Mouse (Mus musculus) thymus, adult 2 months (tissue): ENCODE measurements around the gene 2010109A12Rik. TPM values are rescaled to one million over a fixed set of nuclear protein-coding genes. Genes with fewer than 3 reads are reported as not detected.
A peak's percentile ranks its signal among the peaks of the same experiment; 100 is the strongest.

ENCODE experiments used
- DNase-seq: peaks from one replicate; pipeline ENCODE4 v3.0.0; 2021
- H3K27ac ChIP-seq: fragments of 200-500 bp; 2 replicates; pipeline ENCODE4 v1.5.1; 2012; ENCODE audit warnings: low read length, control low read depth; ENCODE audit not compliant: control insufficient read depth, insufficient read depth
- H3K27me3 ChIP-seq: fragments of 200-500 bp; 2 replicates; pipeline ENCODE4 v1.6.1; 2012; ENCODE audit warnings: mild to moderate bottlenecking, low read length, moderate library complexity, mixed read lengths; ENCODE audit not compliant: control insufficient read depth, insufficient read depth
- H3K36me3 ChIP-seq: fragments of 200-500 bp; 2 replicates; pipeline ENCODE4 v1.6.1; 2012; ENCODE audit warnings: mild to moderate bottlenecking, low read length, moderate library complexity; ENCODE audit not compliant: control insufficient read depth, insufficient read depth
- H3K4me1 ChIP-seq: fragments of 200-500 bp; replicated peaks from 2 replicates; pipeline ENCODE4 v1.6.1; 2012; ENCODE audit warnings: low read length; ENCODE audit not compliant: control insufficient read depth, insufficient read depth
- H3K4me3 ChIP-seq: fragments of 200-500 bp; 2 replicates; pipeline ENCODE4 v1.5.1; 2012; ENCODE audit warnings: mild to moderate bottlenecking, low read length, control low read depth, moderate library complexity; ENCODE audit not compliant: control insufficient read depth, insufficient read depth
- CTCF ChIP-seq: fragments of 200-500 bp; IDR thresholded peaks from 2 replicates; pipeline ENCODE4 v1.5.1; 2012; ENCODE audit warnings: mild to moderate bottlenecking, control low read depth, low read length, moderate library complexity, borderline replicate concordance; ENCODE audit not compliant: control insufficient read depth, poor library complexity, insufficient read depth; ENCODE audit errors: extremely low read depth
- POLR2A ChIP-seq: fragments of 200-500 bp; IDR thresholded peaks from 2 replicates; pipeline ENCODE4 v1.6.1; 2012; ENCODE audit warnings: mild to moderate bottlenecking, low read length, control low read depth, moderate library complexity; ENCODE audit not compliant: control insufficient read depth, poor library complexity, insufficient read depth; ENCODE audit errors: extremely low read depth
- WGBS: fragments of 180-500 bp; shearing (Covaris S2); methylation state at CpG from one replicate; pipeline ENCODE4 v1.1.7; 2018; 5-methylcytosine and 5-hydroxymethylcytosine counted together
- polyA plus RNA-seq: library from polyadenylated mRNA; depleted of rRNA; stranded (reverse); fragments of >200 nt; gene quantifications from 2 replicates; pipeline ENCODE4 v1.2.3, GENCODE M21; 2012

Gene 2010109A12Rik
- polyA plus RNA-seq, 1 experiment, result 0.34 TPM

DNA sequence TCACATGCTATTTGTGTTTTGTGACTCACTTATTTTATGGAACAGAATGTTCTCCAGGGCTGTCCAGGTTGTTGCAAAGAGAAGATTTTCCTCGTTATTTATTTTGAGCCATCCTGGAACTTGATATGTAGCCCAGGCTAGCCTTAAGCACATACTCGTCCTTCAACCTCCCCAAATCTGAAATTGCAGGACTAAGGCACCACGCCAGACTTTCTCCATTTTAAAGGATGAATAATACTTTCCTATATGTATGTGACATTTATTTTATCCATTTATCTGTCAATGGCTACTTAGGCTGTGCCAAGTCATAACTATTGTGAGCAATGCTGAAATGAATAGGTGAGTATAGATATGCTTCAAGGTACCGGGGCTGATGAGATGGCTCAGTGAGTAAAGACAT, 30.2 kb downstream of the 2010109A12Rik start:
- no peaks in the 10 kb centered on the region for H3K36me3 ChIP-seq
- no peak overlapping the region for H3K27ac ChIP-seq
- H3K27me3 ChIP-seq, result no peaks in the 10 kb centered on the region
- TF ChIP-seq CTCF, result no peak
- TF ChIP-seq POLR2A, result no peak
- peaks cover 21% of the 10 kb centered on the region for H3K4me1 ChIP-seq
- DNase-seq, result no peak
- H3K4me3 ChIP-seq, result no peak overlapping the region
- 96% methylated on average over 4 of the region's 4 CpGs for WGBS

DNA sequence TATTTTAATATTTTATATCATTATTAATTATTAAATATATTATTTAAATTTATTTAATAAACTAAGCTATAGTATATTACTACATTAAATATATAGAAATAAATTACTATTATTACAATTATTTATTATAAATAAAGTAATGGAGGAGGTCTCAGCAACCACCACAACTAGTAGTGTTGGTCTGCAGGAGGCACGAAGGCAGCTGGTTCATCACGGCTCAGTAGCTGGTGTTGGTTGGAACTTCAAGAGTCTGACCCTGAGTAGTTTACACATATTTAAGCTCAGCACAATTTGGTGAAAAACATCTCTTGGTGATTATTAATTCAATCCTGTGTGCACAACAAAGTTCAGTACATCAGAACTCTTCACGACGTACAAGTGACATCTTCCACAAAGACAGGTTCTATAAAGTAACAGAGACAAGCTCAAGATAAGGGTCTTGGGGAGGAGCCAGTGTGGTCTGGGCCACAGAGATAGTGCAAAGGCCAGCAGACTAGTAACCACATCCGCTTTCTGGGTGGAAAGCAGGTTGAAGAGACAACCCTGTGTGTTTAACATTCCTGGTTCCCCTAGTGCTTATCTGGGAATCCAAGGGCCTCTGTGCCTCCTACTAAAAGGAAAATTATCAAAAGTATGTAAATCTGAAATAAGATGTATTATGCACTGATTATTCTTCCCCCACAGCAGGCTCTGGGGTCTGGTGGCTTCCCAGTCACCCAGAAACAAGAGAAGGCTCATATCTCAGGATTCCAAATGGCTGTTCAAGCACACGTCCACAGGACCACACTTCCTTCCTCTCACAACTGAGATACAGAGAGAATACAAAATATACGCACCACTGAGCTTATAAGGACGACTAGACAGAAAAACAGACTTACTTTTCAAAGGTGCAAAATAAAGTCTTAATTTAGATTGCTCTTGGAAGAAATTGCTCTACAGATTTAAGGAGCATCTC, 33.5 kb downstream of the 2010109A12Rik start:
- peaks cover 9% of the 10 kb centered on the region for H3K4me1 ChIP-seq
- no peak for TF ChIP-seq CTCF
- no peak for TF ChIP-seq POLR2A
- peak; percentile 33 for DNase-seq
- H3K36me3 ChIP-seq, result no peaks in the 10 kb centered on the region
- 30% methylated on average over 8 of the region's 8 CpGs for WGBS
- no peak overlapping the region; the same call in 1 of the 2 replicates for H3K27ac ChIP-seq
- no peaks in the 10 kb centered on the region for H3K27me3 ChIP-seq
- H3K4me3 ChIP-seq, result no peak overlapping the region

DNA sequence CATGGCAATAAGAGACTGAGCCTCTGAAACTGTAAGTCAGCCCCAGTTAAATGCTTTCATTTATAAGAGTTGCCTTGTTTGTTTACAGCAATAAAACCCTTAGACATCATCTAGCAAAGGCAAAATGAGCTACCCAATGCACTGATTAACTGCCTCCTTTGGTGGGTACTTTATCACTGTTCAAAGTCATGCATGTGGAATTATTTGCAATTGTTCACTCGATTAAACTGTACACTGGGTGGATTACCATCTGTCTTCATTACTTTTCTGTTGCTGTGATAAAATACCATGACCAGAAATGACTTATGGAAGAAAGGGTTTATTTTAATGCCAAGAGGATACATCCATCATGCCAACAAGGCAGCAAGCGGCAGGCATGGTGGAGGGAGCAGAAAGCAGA, 39.0 kb downstream of the 2010109A12Rik start:
- Histone ChIP-seq H3K4me3 (no peak overlapping the region), H3K4me1 (no peaks in the 10 kb centered on the region), H3K27me3 (no peaks in the 10 kb centered on the region), H3K36me3 (no peaks in the 10 kb centered on the region), H3K27ac (no peak overlapping the region)
- no peak for DNase-seq
- 69% methylated on average over 2 of the region's 2 CpGs for WGBS
- TF ChIP-seq POLR2A, result no peak
- TF ChIP-seq CTCF, result no peak

DNA sequence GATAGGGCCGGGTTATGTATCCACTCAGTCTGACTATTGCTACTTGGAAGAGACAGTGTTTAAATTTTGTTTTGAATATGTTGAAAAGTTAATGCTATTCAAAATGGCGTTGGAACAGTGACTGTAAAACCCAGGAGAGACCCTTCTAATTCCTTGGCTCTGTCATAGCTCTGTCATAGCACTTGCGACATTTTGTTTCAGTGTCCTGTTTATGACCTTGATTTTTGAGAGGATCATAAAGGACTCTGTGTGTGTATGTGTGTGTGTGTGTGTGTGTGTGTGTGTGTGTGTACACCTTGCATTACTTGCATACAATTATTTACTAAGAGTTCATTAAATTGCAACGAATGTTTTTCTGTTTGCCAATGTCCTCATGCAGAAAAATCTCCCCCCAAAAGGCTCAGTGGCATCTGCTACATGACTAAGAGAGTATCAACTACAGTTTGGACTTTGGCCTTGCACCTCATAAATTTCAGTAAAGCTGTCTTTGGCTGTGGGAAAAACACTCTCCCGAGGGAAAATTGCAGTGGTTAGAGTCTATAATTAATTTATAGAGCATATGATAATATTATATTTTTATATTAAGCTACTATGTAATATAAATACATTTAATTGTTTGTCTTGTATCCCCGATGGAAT, 43.7 kb downstream of the 2010109A12Rik start:
- H3K4me3 ChIP-seq, result no peak overlapping the region
- H3K4me1 ChIP-seq, result no peaks in the 10 kb centered on the region
- TF ChIP-seq POLR2A, result no peak
- TF ChIP-seq CTCF, result no peak
- WGBS, result 91% methylated on average over 6 of the region's 6 CpGs
- no peaks in the 10 kb centered on the region for H3K27me3 ChIP-seq
- H3K27ac ChIP-seq, result no peak overlapping the region
- DNase-seq, result no peak
- H3K36me3 ChIP-seq, result no peaks in the 10 kb centered on the region

DNA sequence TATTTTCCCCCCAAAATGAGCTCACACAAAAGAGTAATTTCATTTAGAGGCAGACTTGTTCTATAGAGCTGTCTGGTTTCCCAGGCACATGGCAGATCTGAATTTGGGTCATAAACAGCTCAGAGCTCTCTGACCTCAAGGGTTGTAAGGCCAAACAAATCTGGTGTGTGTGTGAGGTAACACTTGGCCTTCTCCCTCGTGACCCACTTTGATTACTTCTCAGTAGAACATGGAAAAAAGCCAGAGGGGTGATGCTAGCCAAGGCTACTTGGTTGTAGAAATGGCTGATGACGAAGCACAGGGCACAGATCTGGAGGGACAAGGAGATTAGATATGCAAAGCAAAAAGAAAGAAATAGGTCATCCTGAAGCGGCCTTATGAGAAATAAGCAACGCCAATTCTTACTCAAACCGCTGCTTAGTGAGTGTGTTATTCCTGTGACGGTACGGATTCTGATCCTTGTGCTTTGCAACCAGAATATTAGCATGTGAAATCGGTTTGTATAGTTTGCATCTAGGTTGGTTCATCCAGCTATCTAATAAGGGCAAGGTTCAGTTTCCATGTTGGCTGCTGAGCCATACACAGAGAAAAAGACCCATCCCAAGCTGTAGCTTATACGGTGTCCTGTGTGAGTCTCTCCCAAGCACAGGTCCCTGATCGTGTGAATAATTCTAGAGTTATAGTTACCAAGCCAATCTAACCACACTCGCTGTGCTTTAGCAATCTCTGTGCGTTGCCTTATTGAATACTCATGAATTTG, 44.9 kb downstream of the 2010109A12Rik start:
- no peaks in the 10 kb centered on the region for H3K36me3 ChIP-seq
- H3K27me3 ChIP-seq, result no peaks in the 10 kb centered on the region
- TF ChIP-seq CTCF (no peak), POLR2A (no peak)
- DNase-seq, result no peak
- WGBS, result 94% methylated on average over 12 of the region's 12 CpGs
- H3K27ac ChIP-seq, result no peak overlapping the region
- H3K4me3 ChIP-seq, result no peak overlapping the region
- no peaks in the 10 kb centered on the region for H3K4me1 ChIP-seq

DNA sequence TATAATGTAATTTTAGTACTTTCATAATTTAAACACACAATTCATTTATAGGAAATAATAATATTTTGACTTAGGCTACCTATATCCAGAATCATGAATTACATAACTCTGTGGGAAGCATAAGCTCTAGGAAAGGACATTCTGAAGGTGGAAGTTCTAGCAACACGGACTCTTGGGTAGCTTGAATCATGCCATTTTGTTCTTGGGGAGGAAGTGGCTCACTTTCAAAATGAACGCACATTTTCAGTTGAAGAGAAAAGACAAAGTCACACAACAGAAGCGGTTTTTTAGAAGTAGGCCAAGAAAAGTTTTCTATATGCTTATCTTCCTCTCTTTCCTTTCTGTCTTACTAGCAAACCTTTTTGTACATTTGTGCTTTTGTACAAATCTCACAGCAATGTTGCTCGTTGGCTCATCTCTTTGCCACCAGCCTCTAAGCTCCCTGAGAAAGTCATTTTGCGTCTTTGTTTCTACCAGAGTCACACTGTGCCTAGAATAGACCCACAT, 49.5 kb downstream of the 2010109A12Rik start:
- Histone ChIP-seq H3K36me3 (no peaks in the 10 kb centered on the region), H3K4me1 (no peaks in the 10 kb centered on the region), H3K4me3 (no peak overlapping the region), H3K27me3 (no peaks in the 10 kb centered on the region), H3K27ac (no peak overlapping the region; the same call in 1 of the 2 replicates)
- 53% methylated on average over 5 of the region's 5 CpGs for WGBS
- TF ChIP-seq CTCF (no peak), POLR2A (no peak)
- no peak for DNase-seq
